Mouse (Mus musculus) testis, postnatal 10 days (tissue): ENCODE data around the gene Sema3f.

Experiments used
- DNase-seq: peaks from one replicate; pipeline ENCODE4 v3.0.0; 2021; ENCODE audit warnings: low spot score

Gene Sema3f

GRCm38 (mm10) chr9:107714221-107714952 lies 4.1 kb upstream of the Sema3f start:
- DNase-seq = peak; percentile 77

- no peak for DNase-seq
These were observed 1.1 kb downstream of the Sema3f start for GRCm38 (mm10) chr9:107709096-107709696.

GRCm38 (mm10) chr9:107708439-107709095 lies 1.7 kb downstream of the Sema3f start:
- no peak for DNase-seq

- no peak for DNase-seq
These were observed 2.4 kb downstream of the Sema3f start for GRCm38 (mm10) chr9:107707701-107708438.

- DNase-seq = no peak
These were observed 3.5 kb downstream of the Sema3f start for GRCm38 (mm10) chr9:107706781-107707211.

GRCm38 (mm10) chr9:107703337-107704122 lies 6.7 kb downstream of the Sema3f start:
- DNase-seq = no peak

GRCm38 (mm10) chr9:107702606-107703185 lies 7.6 kb downstream of the Sema3f start:
- no peak for DNase-seq

- DNase-seq = peak; percentile 81
These were observed 8.7 kb downstream of the Sema3f start for GRCm38 (mm10) chr9:107701594-107701993.

GRCm38 (mm10) chr9:107700114-107700571 lies 10.1 kb downstream of the Sema3f start:
- DNase-seq = no peak

GRCm38 (mm10) chr9:107699376-107699980 lies 10.8 kb downstream of the Sema3f start:
- DNase-seq = no peak

GRCm38 (mm10) chr9:107698611-107699190 lies 11.6 kb downstream of the Sema3f start:
- no peak for DNase-seq

GRCm38 (mm10) chr9:107697811-107698521 lies 12.3 kb downstream of the Sema3f start:
- DNase-seq = no peak

- DNase-seq = no peak
These were observed 13.2 kb downstream of the Sema3f start for GRCm38 (mm10) chr9:107696845-107697610.

- DNase-seq = no peak
These were observed 14.2 kb downstream of the Sema3f start for GRCm38 (mm10) chr9:107696106-107696479.

GRCm38 (mm10) chr9:107695441-107696105 lies 14.7 kb downstream of the Sema3f start:
- DNase-seq = no peak

- DNase-seq = no peak
These were observed 15.6 kb downstream of the Sema3f start for GRCm38 (mm10) chr9:107694627-107695026.

- no peak for DNase-seq
These were observed 16.8 kb downstream of the Sema3f start for GRCm38 (mm10) chr9:107693433-107693987.

- no peak for DNase-seq
These were observed 17.5 kb downstream of the Sema3f start for GRCm38 (mm10) chr9:107692785-107693184.
